Mouse (Mus musculus): Measurements from ENCODE around the gene Pld1. TPM values are rescaled to one million over a fixed set of nuclear protein-coding genes. Genes with fewer than 3 reads are reported as not detected.

Gene Pld1
- polyA plus RNA-seq, 1 experiment: 2.5 TPM

GRCm38 (mm10) chr3:27918656-27919436, 19.6 kb upstream of the Pld1 start:
- no peak overlapping the region for H3ac ChIP-seq (ENCODE audit: control insufficient read depth, insufficient read length, low read depth)
- no peaks in the 10 kb centered on the region for H3K79me3 ChIP-seq (ENCODE audit: low read depth)
- H3K27me3 ChIP-seq (ENCODE audit: control insufficient read depth, insufficient read depth, insufficient read length): no peaks in the 10 kb centered on the region
- no peaks in the 10 kb centered on the region for H3K36me3 ChIP-seq (ENCODE audit: control insufficient read depth, insufficient read depth)
- no peak for TF ChIP-seq FOSL1 (IDR thresholded peaks at IDR 0.05; ENCODE audit: insufficient read depth, low read length, poor library complexity, severe bottlenecking)
- H3K4me3 ChIP-seq (ENCODE audit: insufficient read depth, poor library complexity, severe bottlenecking): no peak overlapping the region
- H3K79me2 ChIP-seq (ENCODE audit: control insufficient read depth, insufficient read depth): no peaks in the 10 kb centered on the region

- no peaks in the 10 kb centered on the region for H3K79me3 ChIP-seq (ENCODE audit: low read depth)
- no peaks in the 10 kb centered on the region for H3K79me2 ChIP-seq (ENCODE audit: control insufficient read depth, insufficient read depth)
- H3K4me3 ChIP-seq (ENCODE audit: insufficient read depth, poor library complexity, severe bottlenecking): no peak overlapping the region
- TF ChIP-seq CTCF (IDR thresholded peaks at IDR 0.05; ENCODE audit: control insufficient read depth, insufficient read depth, insufficient read length): no peak
- no peak for TF ChIP-seq MYOG (IDR thresholded peaks at IDR 0.05; ENCODE audit: control insufficient read depth, extremely low read depth, insufficient read length)
- no peak for TF ChIP-seq FOSL1 (IDR thresholded peaks at IDR 0.05; ENCODE audit: insufficient read depth, low read length, poor library complexity, severe bottlenecking)
- TF ChIP-seq MAX (IDR thresholded peaks at IDR 0.05): no peak
- no peak for TF ChIP-seq USF1 (IDR thresholded peaks at IDR 0.05; ENCODE audit: low read depth)
- TF ChIP-seq MYOD1 (IDR thresholded peaks at IDR 0.05; ENCODE audit: control insufficient read depth, insufficient read length, low read depth): no peak
- no peak for TF ChIP-seq CEBPB (IDR thresholded peaks at IDR 0.05; ENCODE audit: low read depth)
- H3ac ChIP-seq (ENCODE audit: control insufficient read depth, insufficient read length, low read depth): no peak overlapping the region
- no peaks in the 10 kb centered on the region for H3K27me3 ChIP-seq (ENCODE audit: control insufficient read depth, insufficient read depth, insufficient read length)
- H3K36me3 ChIP-seq (ENCODE audit: control insufficient read depth, insufficient read depth): no peaks in the 10 kb centered on the region
These were observed 17.1 kb upstream of the Pld1 start for GRCm38 (mm10) chr3:27921268-27922020.

GRCm38 (mm10) chr3:27924037-27924436, 14.5 kb upstream of the Pld1 start:
- H3K79me2 ChIP-seq (ENCODE audit: control insufficient read depth, insufficient read depth): no peaks in the 10 kb centered on the region
- H3K4me3 ChIP-seq (ENCODE audit: insufficient read depth, poor library complexity, severe bottlenecking): no peak overlapping the region
- no peaks in the 10 kb centered on the region for H3K36me3 ChIP-seq (ENCODE audit: control insufficient read depth, insufficient read depth)
- TF ChIP-seq MYOD1 (IDR thresholded peaks at IDR 0.05; ENCODE audit: control insufficient read depth, insufficient read length, low read depth) (no peak), FOSL1 (IDR thresholded peaks at IDR 0.05; ENCODE audit: insufficient read depth, low read length, poor library complexity, severe bottlenecking) (no peak), CTCF (IDR thresholded peaks at IDR 0.05; ENCODE audit: control insufficient read depth, insufficient read depth, insufficient read length) (no peak), MYOG (IDR thresholded peaks at IDR 0.05; ENCODE audit: control insufficient read depth, extremely low read depth, insufficient read length) (no peak), USF1 (IDR thresholded peaks at IDR 0.05; ENCODE audit: low read depth) (no peak), CEBPB (IDR thresholded peaks at IDR 0.05; ENCODE audit: low read depth) (no peak), MAX (IDR thresholded peaks at IDR 0.05) (no peak)
- H3K79me3 ChIP-seq (ENCODE audit: low read depth): no peaks in the 10 kb centered on the region
- H3ac ChIP-seq (ENCODE audit: control insufficient read depth, insufficient read length, low read depth): no peak overlapping the region
- no peaks in the 10 kb centered on the region for H3K27me3 ChIP-seq (ENCODE audit: control insufficient read depth, insufficient read depth, insufficient read length)

- Histone ChIP-seq H3ac (ENCODE audit: control insufficient read depth, insufficient read length, low read depth) (no peak overlapping the region), H3K27me3 (ENCODE audit: control insufficient read depth, insufficient read depth, insufficient read length) (no peaks in the 10 kb centered on the region), H3K79me3 (ENCODE audit: low read depth) (no peaks in the 10 kb centered on the region), H3K36me3 (ENCODE audit: control insufficient read depth, insufficient read depth) (no peaks in the 10 kb centered on the region), H3K4me3 (ENCODE audit: insufficient read depth, poor library complexity, severe bottlenecking) (no peak overlapping the region), H3K79me2 (ENCODE audit: control insufficient read depth, insufficient read depth) (no peaks in the 10 kb centered on the region)
- TF ChIP-seq MAX (IDR thresholded peaks at IDR 0.05) (no peak), USF1 (IDR thresholded peaks at IDR 0.05; ENCODE audit: low read depth) (peak; percentile 40), CTCF (IDR thresholded peaks at IDR 0.05; ENCODE audit: control insufficient read depth, insufficient read depth, insufficient read length) (no peak)
These were observed 9.3 kb upstream of the Pld1 start for GRCm38 (mm10) chr3:27929219-27929618.

- no peaks in the 10 kb centered on the region for H3K27me3 ChIP-seq (ENCODE audit: control insufficient read depth, insufficient read depth, insufficient read length)
- H3ac ChIP-seq (ENCODE audit: control insufficient read depth, insufficient read length, low read depth): no peak overlapping the region
- no peaks in the 10 kb centered on the region for H3K79me2 ChIP-seq (ENCODE audit: control insufficient read depth, insufficient read depth)
- no peak overlapping the region for H3K4me3 ChIP-seq (ENCODE audit: insufficient read depth, poor library complexity, severe bottlenecking)
- no peaks in the 10 kb centered on the region for H3K79me3 ChIP-seq (ENCODE audit: low read depth)
- no peak for TF ChIP-seq MYOD1 (IDR thresholded peaks at IDR 0.05; ENCODE audit: control insufficient read depth, insufficient read length, low read depth)
- TF ChIP-seq FOSL1 (IDR thresholded peaks at IDR 0.05; ENCODE audit: insufficient read depth, low read length, poor library complexity, severe bottlenecking): no peak
- TF ChIP-seq CEBPB (IDR thresholded peaks at IDR 0.05; ENCODE audit: low read depth): no peak
- no peak for TF ChIP-seq MAX (IDR thresholded peaks at IDR 0.05)
- TF ChIP-seq USF1 (IDR thresholded peaks at IDR 0.05; ENCODE audit: low read depth): no peak
- no peak for TF ChIP-seq MYOG (IDR thresholded peaks at IDR 0.05; ENCODE audit: control insufficient read depth, extremely low read depth, insufficient read length)
- no peak for TF ChIP-seq CTCF (IDR thresholded peaks at IDR 0.05; ENCODE audit: control insufficient read depth, insufficient read depth, insufficient read length)
- no peaks in the 10 kb centered on the region for H3K36me3 ChIP-seq (ENCODE audit: control insufficient read depth, insufficient read depth)
These were observed 6.1 kb upstream of the Pld1 start for GRCm38 (mm10) chr3:27932391-27932790.

- Histone ChIP-seq H3ac (ENCODE audit: control insufficient read depth, insufficient read length, low read depth) (no peak overlapping the region), H3K79me3 (ENCODE audit: low read depth) (no peaks in the 10 kb centered on the region), H3K79me2 (ENCODE audit: control insufficient read depth, insufficient read depth) (no peaks in the 10 kb centered on the region), H3K36me3 (ENCODE audit: control insufficient read depth, insufficient read depth) (no peaks in the 10 kb centered on the region), H3K27me3 (ENCODE audit: control insufficient read depth, insufficient read depth, insufficient read length) (no peaks in the 10 kb centered on the region), H3K4me3 (ENCODE audit: insufficient read depth, poor library complexity, severe bottlenecking) (no peak overlapping the region)
- TF ChIP-seq MAX (IDR thresholded peaks at IDR 0.05): no peak
- TF ChIP-seq CEBPB (IDR thresholded peaks at IDR 0.05; ENCODE audit: low read depth): no peak
- TF ChIP-seq USF1 (IDR thresholded peaks at IDR 0.05; ENCODE audit: low read depth): no peak
- TF ChIP-seq CTCF (IDR thresholded peaks at IDR 0.05; ENCODE audit: control insufficient read depth, insufficient read depth, insufficient read length): no peak
- TF ChIP-seq MYOG (IDR thresholded peaks at IDR 0.05; ENCODE audit: control insufficient read depth, extremely low read depth, insufficient read length): no peak
- no peak for TF ChIP-seq FOSL1 (IDR thresholded peaks at IDR 0.05; ENCODE audit: insufficient read depth, low read length, poor library complexity, severe bottlenecking)
- TF ChIP-seq MYOD1 (IDR thresholded peaks at IDR 0.05; ENCODE audit: control insufficient read depth, insufficient read length, low read depth): no peak
These were observed 2.9 kb upstream of the Pld1 start for GRCm38 (mm10) chr3:27935644-27936043.
